Mouse (Mus musculus) left cerebral cortex, postnatal 14 days (tissue): ENCODE data around the gene Il4i1. TPM values are rescaled to one million over a fixed set of nuclear protein-coding genes. Genes with fewer than 3 reads are reported as not detected.

Experiments
- DNase-seq, 2 experiments: peaks; one replicate each; pipeline ENCODE4 v3.0.0; 2021 to 2022; ENCODE audit warnings: low spot score in 2 of 2, mixed read lengths in 1 of 2
- intact Hi-C: fragments of 180-260 bp; cut with DNase I; formaldehyde crosslinking; loops from one replicate; pipeline ENCODE4 v1.15.1; 2025
- total RNA-seq, 2 experiments: library from RNA; stranded (reverse); gene quantifications; 2 replicates each; pipeline ENCODE4 v1.2.3; 2021

Il4i1 gene
- total RNA-seq, 2 experiments from 2014 or later, result 2.3 to 3.1 TPM

DNA sequence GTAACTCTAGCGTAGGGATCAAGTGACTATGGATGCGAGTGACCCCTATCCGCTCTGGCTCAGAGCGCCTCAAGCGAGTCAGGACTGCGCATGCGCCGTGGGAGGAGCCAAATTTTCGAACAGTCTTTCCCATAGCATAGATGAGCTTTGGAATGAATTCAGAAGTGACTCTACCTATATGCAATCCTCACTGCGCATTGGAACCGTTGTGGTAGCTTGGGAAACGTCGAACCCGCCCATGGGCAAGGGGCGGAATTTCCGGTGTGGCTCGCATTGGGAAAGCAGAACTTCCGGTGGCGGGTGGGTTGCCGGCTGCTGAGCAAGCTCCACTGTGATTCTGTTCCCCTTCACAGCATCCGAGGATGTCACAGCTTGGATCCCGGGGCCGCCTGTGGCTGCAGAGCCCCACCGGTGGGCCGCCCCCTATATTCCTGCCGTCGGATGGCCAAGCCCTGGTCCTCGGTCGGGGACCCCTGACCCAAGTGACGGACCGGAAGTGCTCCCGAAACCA is 40.9 kb downstream of the Il4i1 start, which contains the start of gene Pnkp:
Gene Pnkp (plus strand): TSS at position 98 of the 511 bp plus-strand sequence.
- peak; percentile 93 to 97 for DNase-seq
- intact Hi-C loops, result no loop called here

- DNase-seq, result no peak
- intact Hi-C loops, result no loop called here
Measured at GRCm38 (mm10) chr7:44857905-44858304, 41.7 kb downstream of the Il4i1 start.

GRCm38 (mm10) chr7:44859896-44860295 is 43.7 kb downstream of the Il4i1 start:
- DNase-seq, result no peak
- intact Hi-C loops, result no loop called here

DNA sequence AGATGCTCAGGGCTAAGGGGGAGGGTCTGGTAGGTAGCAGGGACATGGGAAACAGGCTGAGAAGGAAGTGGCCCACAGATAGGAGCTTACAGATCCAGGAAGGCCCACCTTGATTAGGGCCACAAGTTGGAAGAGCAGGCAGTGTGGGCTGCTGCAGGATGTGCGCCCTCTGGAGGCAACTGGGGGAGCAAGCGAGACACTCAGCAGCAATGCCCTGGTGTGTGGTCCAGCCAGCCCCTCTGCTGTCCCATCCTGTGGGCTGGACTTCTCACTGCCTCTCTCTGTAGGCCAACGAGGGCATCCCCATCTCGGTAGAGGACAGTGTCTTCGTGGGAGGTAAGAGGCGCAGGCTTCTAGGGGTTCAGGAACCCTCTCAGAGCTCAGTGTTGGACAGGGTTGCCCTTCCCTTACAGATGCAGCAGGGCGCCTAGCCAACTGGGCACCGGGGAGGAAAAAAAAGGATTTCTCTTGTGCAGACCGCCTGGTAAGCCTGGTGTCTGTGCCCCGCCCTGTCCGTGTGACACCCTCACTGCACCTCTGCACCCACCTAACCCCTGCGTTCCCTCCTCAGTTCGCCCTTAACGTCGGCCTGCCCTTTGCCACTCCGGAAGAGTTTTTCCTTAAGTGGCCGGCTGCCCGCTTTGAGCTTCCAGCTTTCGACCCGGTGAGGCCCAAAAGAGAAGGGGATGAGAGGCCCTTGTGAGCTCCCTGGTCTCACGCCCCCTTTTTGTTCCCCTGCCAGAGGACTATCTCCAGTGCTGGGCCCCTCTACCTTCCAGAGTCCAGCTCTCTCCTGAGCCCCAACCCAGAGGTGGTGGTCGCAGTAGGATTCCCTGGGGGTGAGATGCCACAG is 44.6 kb downstream of the Il4i1 start:
- peak; percentile 72 to 80 for DNase-seq
- intact Hi-C loops, result no loop called here

DNA sequence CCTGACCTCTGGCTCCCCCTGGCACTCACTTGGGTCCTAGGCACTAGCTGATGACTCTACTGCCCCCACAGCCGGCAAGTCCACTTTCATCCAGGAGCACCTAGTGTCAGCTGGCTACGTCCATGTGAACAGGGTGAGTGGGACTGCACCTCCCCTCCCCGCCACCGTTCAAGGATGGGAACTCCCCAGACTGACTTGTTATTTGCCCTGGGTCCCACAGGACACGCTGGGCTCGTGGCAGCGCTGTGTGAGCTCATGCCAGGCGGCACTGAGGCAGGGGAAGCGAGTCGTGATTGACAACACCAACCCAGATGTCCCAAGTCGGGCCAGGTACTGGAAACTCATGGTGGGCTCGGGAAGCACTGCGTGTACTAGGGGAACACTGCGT is 45.2 kb downstream of the Il4i1 start:
- intact Hi-C loops, result no loop called here
- no peak for DNase-seq

DNA sequence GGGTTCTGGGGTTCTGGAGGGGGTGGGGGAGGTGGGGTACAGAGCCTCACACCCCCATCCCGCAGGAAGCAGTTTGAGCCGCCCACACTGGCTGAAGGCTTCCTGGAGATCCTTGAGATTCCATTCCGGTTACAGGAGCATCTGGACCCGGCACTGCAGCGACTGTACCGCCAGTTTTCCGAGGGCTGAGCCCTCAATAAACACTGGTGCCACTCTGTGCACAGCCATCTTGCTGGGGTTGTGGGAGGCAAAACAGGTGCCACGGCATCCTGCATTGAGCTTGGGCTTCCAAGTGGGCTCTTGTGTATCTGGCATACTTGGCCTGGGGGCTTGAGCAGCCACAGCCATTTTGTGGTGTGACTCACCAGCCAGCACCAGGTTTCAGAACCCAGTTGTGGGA is 46.2 kb downstream of the Il4i1 start:
- no peak for DNase-seq
- intact Hi-C loops, result no loop called here

DNA sequence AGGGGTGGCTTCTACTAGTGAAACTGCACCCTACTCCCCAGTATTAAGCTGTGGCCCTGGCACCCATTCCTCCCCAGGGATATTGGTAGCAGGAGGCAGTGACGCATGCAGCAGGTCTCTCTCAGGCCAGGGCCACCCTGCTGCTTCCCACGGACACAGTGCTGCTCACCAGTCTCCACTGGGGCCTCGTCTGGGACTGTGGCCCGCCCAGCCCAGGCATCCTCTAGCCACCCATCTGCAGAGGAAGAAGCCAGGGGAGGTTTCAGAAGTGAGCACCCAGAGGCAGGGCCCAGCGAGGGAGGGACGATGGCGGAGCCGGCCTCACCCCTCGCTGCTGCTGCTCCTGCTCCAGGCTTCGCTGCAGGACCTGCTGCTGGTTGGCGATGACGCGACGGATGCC is 47.0 kb downstream of the Il4i1 start:
- intact Hi-C loops, result no loop called here
- no peak for DNase-seq

DNA sequence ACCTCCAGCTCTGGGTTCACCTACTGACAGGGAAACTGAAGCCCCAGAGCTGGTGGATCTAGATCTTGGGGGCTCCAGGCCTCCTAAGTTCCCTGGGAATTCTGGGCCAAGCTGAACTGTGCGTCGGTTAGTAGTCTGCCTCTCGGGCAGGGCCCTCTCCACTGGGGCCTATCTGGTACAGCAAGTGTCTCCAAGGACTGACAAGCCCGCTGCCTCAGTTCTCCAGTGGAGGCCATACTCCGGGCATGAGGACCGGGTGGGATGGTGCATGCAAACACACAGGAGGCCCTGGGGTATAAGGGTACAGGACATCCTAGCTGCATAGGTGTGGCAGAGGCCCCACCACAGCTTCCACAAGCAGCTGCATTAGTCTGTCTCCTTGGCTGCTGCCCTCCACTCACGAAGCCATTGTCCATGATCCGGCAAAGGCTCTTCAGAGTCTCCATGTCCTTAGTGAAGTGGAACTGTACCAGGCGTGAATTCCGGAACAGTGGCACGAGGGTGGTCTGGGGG is 47.9 kb downstream of the Il4i1 start:
- DNase-seq, result no peak
- intact Hi-C loops, result no loop called here

GRCm38 (mm10) chr7:44864595-44865542 is 48.7 kb downstream of the Il4i1 start:
- no peak for DNase-seq
- intact Hi-C loops, result no loop called here

DNA sequence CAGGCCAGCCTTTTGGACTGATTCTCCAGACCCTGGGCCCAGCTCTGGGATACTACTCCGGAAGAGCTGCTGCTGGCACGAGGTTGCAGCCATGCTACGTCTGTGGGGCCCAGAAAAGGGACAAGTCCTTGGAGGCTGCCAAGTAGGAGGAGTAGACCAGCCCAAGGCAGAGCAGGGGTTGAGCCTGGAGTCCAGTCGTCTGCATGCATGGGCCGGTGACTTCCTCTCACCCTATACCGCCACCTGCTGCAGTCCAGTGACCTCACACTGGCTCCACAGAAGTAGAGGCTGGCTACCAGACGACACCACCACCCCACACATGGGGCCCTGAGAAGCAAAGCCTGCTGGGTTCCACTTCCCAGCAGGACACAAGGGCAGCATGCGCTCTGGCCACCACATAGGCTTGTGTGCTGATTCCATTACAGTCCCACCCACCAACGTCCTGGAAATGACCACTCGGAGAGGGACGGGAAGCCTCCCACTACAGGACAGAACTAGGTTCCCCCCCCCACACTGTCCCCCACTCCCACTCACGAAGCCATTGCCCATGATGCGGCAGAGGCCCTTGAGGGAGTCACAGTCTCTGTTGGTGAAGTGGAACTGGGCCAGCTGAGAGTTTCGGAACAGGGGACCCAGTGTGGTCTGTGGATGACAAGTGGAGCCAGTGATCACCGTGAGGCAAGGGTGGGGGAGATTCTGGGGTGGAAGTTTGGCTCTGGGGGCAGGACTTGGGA is 50.3 kb downstream of the Il4i1 start:
- intact Hi-C loops, result no loop called here
- DNase-seq, result no peak

- intact Hi-C loops, result no loop called here
- no peak for DNase-seq
Measured at GRCm38 (mm10) chr7:44867010-44867702, 51.0 kb downstream of the Il4i1 start.

GRCm38 (mm10) chr7:44867802-44868201 is 51.6 kb downstream of the Il4i1 start:
- intact Hi-C loops, result no loop called here

GRCm38 (mm10) chr7:44868465-44868864 is 52.3 kb downstream of the Il4i1 start:
- DNase-seq, result no peak
- intact Hi-C loops, result no loop called here

More at GRCm38 (mm10) chr7:44867802-44868201, 51.6 kb downstream of the Il4i1 start:
- DNase-seq, result no peak

- intact Hi-C loops, result no loop called here
Measured at GRCm38 (mm10) chr7:44868919-44869696, 52.9 kb downstream of the Il4i1 start.

DNA sequence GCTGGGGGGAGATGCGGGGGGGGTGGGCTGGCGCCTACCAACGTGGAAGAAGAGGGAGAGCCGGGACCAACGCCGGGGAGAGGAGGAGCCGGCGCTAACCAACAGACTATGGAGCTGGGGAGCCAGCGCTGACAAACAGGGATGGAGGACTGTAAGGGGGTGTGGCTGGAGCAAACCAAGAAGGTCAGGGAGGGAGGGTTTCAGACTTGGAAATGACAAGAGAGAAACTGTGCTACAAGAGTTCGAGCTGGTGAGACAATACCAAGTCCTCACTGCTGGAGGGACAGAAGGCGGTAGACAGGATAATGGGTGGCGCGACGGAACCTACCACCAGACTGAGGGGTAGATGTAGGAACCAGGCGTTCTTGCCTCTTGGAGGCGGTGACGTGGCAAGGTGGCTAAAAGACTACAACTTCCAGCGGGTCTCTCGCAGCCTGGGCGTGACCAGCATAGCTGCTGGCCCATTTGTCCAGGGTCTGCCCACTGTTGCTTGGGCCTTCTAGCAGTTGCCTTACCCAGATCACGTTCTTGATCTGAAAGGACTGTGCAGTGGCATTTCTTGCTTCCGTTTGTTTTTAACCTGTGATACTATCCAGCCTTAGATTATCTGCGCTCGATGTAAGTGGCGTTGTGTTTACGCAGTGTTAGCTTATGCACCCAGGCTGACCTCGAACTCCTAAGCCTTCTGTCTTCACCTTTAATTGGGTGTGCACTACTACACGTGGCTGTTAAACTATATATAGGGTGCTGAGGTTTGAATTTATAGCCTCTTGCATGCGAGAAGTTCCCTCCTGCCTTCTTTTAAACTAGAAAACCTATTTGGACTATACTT is 53.7 kb downstream of the Il4i1 start, which contains the start of gene Ptov1:
Gene Ptov1 (minus strand): TSS at position 92 of the 832 bp plus-strand sequence.
- peak; percentile 94 to 99 for DNase-seq
- intact Hi-C loops, result no loop called here

More at GRCm38 (mm10) chr7:44868919-44869696, 52.9 kb downstream of the Il4i1 start:
- peak in 1 of 2 experiments; percentile 51 for DNase-seq

DNA sequence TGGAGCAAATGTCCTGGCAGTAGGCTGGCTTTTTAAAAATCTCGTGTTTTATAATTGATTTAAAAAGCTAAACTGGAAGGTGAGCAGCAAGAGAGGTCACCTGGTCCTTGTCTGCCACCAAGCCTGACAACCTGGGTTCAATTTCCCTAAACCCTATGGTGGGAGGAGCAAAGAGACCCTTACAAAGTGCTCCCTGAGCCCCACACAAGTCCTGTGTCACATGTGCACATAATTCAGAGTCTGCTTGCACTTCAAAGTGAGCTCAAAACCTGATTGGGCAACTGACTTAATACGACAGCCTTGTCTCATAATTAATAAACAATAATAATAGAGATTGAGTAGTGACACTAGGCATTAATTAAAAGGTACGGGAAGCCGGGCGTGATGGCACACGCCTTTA is 54.4 kb downstream of the Il4i1 start:
- intact Hi-C loops, result no loop called here
- no peak for DNase-seq

DNA sequence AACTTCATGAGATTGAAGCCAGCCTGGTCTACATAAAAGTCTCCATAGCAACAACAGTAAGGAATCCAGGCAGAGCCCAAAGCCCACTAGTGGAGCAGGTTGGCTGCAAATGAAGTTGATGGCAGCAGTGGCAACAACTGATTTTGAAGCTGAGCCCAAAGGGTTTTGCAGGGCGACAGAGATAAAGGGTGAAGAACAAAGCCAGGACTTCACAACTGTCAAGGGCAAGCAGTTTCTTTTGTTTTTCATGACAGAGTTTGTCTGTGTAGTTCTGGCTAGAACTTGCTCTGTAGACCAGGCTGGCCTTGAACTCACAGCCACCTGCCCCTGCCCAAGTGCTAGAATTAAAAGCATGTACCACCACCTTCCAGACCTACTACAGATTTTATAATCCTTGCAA is 55.0 kb downstream of the Il4i1 start:
- intact Hi-C loops, result no loop called here
- no peak for DNase-seq
